Mouse (Mus musculus) ES-E14 (cell line): ENCODE measurements around the gene Tns1. TPM values are rescaled to one million over a fixed set of nuclear protein-coding genes. Genes with fewer than 3 reads are reported as not detected.

Experiments used
- DNase-seq: peaks from one replicate; pipeline ENCODE4 v3.0.0-alpha.2; 2013; ENCODE audit warnings: low read depth, low spot score
- H3K27ac ChIP-seq: 2 replicates; pipeline ENCODE4 v1.5.1; 2012; ENCODE audit warnings: low read depth, mild to moderate bottlenecking, low read length, moderate library complexity, mixed read lengths; ENCODE audit not compliant: poor library complexity, insufficient read depth, severe bottlenecking
- H3K36me3 ChIP-seq: 2 replicates; pipeline ENCODE4 v1.6.1; 2012; ENCODE audit warnings: mild to moderate bottlenecking, low read length, moderate library complexity, mixed read lengths; ENCODE audit not compliant: control insufficient read depth, poor library complexity, insufficient read depth, severe bottlenecking
- H3K4me1 ChIP-seq, 2 experiments: fragments of 150-350 bp in 1 of 2; sonication (generic) in 1 of 2; 2 replicates each; pipeline ENCODE4 v1.6.1; 2012; ENCODE audit warnings: low read length in 2 of 2, mild to moderate bottlenecking in 1 of 2, mixed read lengths in 1 of 2; ENCODE audit not compliant: control insufficient read depth in 2 of 2, insufficient read depth in 2 of 2, poor library complexity in 1 of 2
- H3K4me3 ChIP-seq, 2 experiments: fragments of 150-350 bp in 1 of 2; sonication (generic) in 1 of 2; 2 replicates each; pipeline ENCODE4 v1.5.1; 2012; ENCODE audit warnings: low read length in 2 of 2, low read depth in 1 of 2, mild to moderate bottlenecking in 1 of 2, mixed read lengths in 1 of 2; ENCODE audit not compliant: insufficient read depth in 1 of 2, poor library complexity in 1 of 2, severe bottlenecking in 1 of 2
- H3K9ac ChIP-seq: 2 replicates; pipeline ENCODE4 v1.6.1; 2012; ENCODE audit warnings: low read depth, mild to moderate bottlenecking, low read length, mixed read lengths; ENCODE audit not compliant: poor library complexity, insufficient read depth, severe bottlenecking
- H3K9me3 ChIP-seq: fragments of 150-350 bp; sonication (generic); 2 replicates; pipeline ENCODE4 v1.6.1; 2012; ENCODE audit warnings: low read depth, mild to moderate bottlenecking, low read length; ENCODE audit not compliant: control insufficient read depth, insufficient read depth
- CHD2 ChIP-seq: IDR thresholded peaks from 2 replicates; pipeline ENCODE4 v1.6.1; 2014; ENCODE audit warnings: mild to moderate bottlenecking, low read depth, low read length, inconsistent platforms
- HCFC1 ChIP-seq: IDR thresholded peaks from 2 replicates; pipeline ENCODE4 v1.6.1; 2012; ENCODE audit warnings: low read length, inconsistent platforms, borderline replicate concordance; ENCODE audit not compliant: insufficient read depth
- MAFK ChIP-seq: IDR thresholded peaks from 2 replicates; pipeline ENCODE4 v1.6.1; 2014; ENCODE audit warnings: mild to moderate bottlenecking, low read depth, low read length, inconsistent platforms; ENCODE audit not compliant: insufficient read depth
- ZC3H11A ChIP-seq: IDR thresholded peaks from 2 replicates; pipeline ENCODE4 v1.6.1; 2012; ENCODE audit warnings: low read depth, mild to moderate bottlenecking, inconsistent platforms, low read length, borderline replicate concordance
- ZNF384 ChIP-seq: IDR thresholded peaks from 2 replicates; pipeline ENCODE4 v1.6.1; 2012; ENCODE audit warnings: low read depth, low read length, inconsistent platforms
- in situ Hi-C, 2 experiments: fragments of 600-800 bp; cut with MboI; formaldehyde crosslinking; loops; one replicate each; pipeline ENCODE4 v1.15.1; 2025; ENCODE audit warnings: low sequenced_read_pairs in 2 of 2, inconsistent platforms in 1 of 2; ENCODE audit not compliant: unreplicated experiment in 2 of 2
- total RNA-seq: library from RNA; depleted of rRNA; stranded (reverse); fragments of 300-350 nt; gene quantifications from 2 replicates; pipeline ENCODE4 v1.2.3, GENCODE M21; 2012

The Tns1 gene
- total RNA-seq, 1 experiment: 9.5 TPM

GRCm38 (mm10) chr1:73935442-73936080 lies 188.7 kb downstream of the Tns1 start:
- TF ChIP-seq ZC3H11A: no peak
- TF ChIP-seq MAFK: no peak
- TF ChIP-seq HCFC1: no peak
- no peak for TF ChIP-seq CHD2
- TF ChIP-seq ZNF384: no peak
- Histone ChIP-seq H3K27ac (no peak overlapping the region), H3K9ac (no peak overlapping the region), H3K4me1 (peaks cover under 1 to 2% of the 10 kb centered on the region in 2 experiments; a peak in 2 of 4 replicates), H3K9me3 (no peaks in the 10 kb centered on the region), H3K4me3 (no peak overlapping the region), H3K36me3 (no peaks in the 10 kb centered on the region)
- no peak for DNase-seq
- in situ Hi-C loops: no loop called here

GRCm38 (mm10) chr1:73933146-73933490 lies 191.1 kb downstream of the Tns1 start:
- in situ Hi-C loops: no loop called here
- H3K4me3 ChIP-seq: no peak overlapping the region
- H3K27ac ChIP-seq: no peak overlapping the region
- no peak for DNase-seq
- H3K4me1 ChIP-seq: peaks cover 2% of the 10 kb centered on the region in 2 experiments; a peak in 2 of 4 replicates
- TF ChIP-seq ZC3H11A: no peak
- no peak for TF ChIP-seq HCFC1
- no peak for TF ChIP-seq ZNF384
- no peak for TF ChIP-seq CHD2
- no peak for TF ChIP-seq MAFK
- H3K9me3 ChIP-seq: no peaks in the 10 kb centered on the region
- no peak overlapping the region for H3K9ac ChIP-seq
- no peaks in the 10 kb centered on the region for H3K36me3 ChIP-seq

- no peak for DNase-seq
- Histone ChIP-seq H3K9ac (no peak overlapping the region), H3K27ac (no peak overlapping the region), H3K36me3 (no peaks in the 10 kb centered on the region), H3K4me1 (peaks cover 2% of the 10 kb centered on the region in 2 experiments; a peak in 2 of 4 replicates), H3K4me3 (no peak overlapping the region), H3K9me3 (no peaks in the 10 kb centered on the region)
- no peak for TF ChIP-seq ZC3H11A
- no peak for TF ChIP-seq MAFK
- no peak for TF ChIP-seq HCFC1
- TF ChIP-seq CHD2: no peak
- no peak for TF ChIP-seq ZNF384
- in situ Hi-C loops: no loop called here
Observed at GRCm38 (mm10) chr1:73932421-73933145, 191.7 kb downstream of the Tns1 start.

DNA sequence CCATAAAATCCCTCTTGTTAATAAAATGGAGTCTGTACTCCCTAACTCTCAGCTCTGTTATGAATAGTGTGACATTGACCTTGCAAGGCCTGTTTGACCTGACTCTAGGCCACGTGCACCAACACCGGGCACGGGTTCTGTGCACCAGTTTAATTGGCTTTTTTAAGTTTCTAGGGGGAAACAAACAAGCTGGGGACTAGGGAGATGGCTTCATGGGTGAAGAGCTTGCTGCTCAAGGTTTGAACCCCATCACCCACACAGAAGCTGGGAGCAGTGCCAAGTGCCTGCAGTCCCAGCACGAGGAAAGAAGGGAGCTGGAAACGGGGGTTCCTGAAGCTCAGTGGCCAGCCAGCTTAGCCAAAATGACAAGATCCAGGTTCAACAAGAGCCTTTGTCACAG lies 192.4 kb downstream of the Tns1 start:
- H3K36me3 ChIP-seq: no peaks in the 10 kb centered on the region
- no peaks in the 10 kb centered on the region for H3K9me3 ChIP-seq
- no peak overlapping the region for H3K4me3 ChIP-seq
- peaks cover 2% of the 10 kb centered on the region in 2 experiments; a peak in 2 of 4 replicates for H3K4me1 ChIP-seq
- in situ Hi-C loops: no loop called here
- H3K9ac ChIP-seq: no peak overlapping the region
- H3K27ac ChIP-seq: no peak overlapping the region
- TF ChIP-seq ZNF384: no peak
- TF ChIP-seq HCFC1: no peak
- no peak for TF ChIP-seq ZC3H11A
- TF ChIP-seq CHD2: no peak
- TF ChIP-seq MAFK: no peak
- DNase-seq: no peak
